Mouse (Mus musculus) MEL (cell line): ENCODE measurements at regions not wholly inside any gene's neighbourhood (a gene's known extent, or its start where the extent isn't known, plus 50 kb on each side); places are given as distances from the start of the nearest gene placed in this dataset.

ENCODE experiments used
- BHLHE40 ChIP-seq: IDR thresholded peaks from 2 replicates; pipeline ENCODE4 v1.6.1; 2012; ENCODE audit warnings: low read depth, mild to moderate bottlenecking, inconsistent platforms, low read length, improper control_type of control experiment, borderline replicate concordance
- CTCF ChIP-seq, 3 experiments: IDR thresholded peaks in 2 of 3; conservative IDR thresholded peaks in 1 of 3; 2 replicates each; pipeline ENCODE4 v1.5.1; 2011 to 2012; ENCODE audit warnings: low read length in 3 of 3, low read depth in 2 of 3, mild to moderate bottlenecking in 2 of 3, improper control_type of control experiment in 1 of 3, inconsistent platforms in 1 of 3, mixed read lengths in 1 of 3, moderate library complexity in 1 of 3; ENCODE audit not compliant: control insufficient read depth in 1 of 3, insufficient read depth in 1 of 3, poor library complexity in 1 of 3, severe bottlenecking in 1 of 3
- E2F4 ChIP-seq: IDR thresholded peaks from 2 replicates; pipeline ENCODE4 v1.6.1; 2011; ENCODE audit warnings: low read depth, low read length, improper control_type of control experiment, borderline replicate concordance
- EP300 ChIP-seq, 2 experiments: IDR thresholded peaks; 2 replicates each; pipeline ENCODE4 v1.6.1; 2011; ENCODE audit warnings: improper control_type of control experiment in 2 of 2, low read length in 2 of 2, low read depth in 1 of 2, mild to moderate bottlenecking in 1 of 2
- MAX ChIP-seq: IDR thresholded peaks from 2 replicates; pipeline ENCODE4 v1.6.1; 2011; ENCODE audit warnings: low read length, improper control_type of control experiment
- POLR2A ChIP-seq, 2 experiments: IDR thresholded peaks; 2 replicates each; pipeline ENCODE4 v1.6.1; 2011 to 2012; ENCODE audit warnings: low read length in 2 of 2, mild to moderate bottlenecking in 2 of 2, control low read depth in 1 of 2, improper control_type of control experiment in 1 of 2, low read depth in 1 of 2, moderate library complexity in 1 of 2; ENCODE audit not compliant: control insufficient read depth in 1 of 2, insufficient read depth in 1 of 2, poor library complexity in 1 of 2
- POLR2AphosphoS5 ChIP-seq: IDR thresholded peaks from 2 replicates; pipeline ENCODE4 v1.6.1; 2012; ENCODE audit warnings: low read depth, borderline replicate concordance, mild to moderate bottlenecking, inconsistent platforms, low read length, moderate library complexity, mixed read lengths
- ZC3H11A ChIP-seq: IDR thresholded peaks from 2 replicates; pipeline ENCODE4 v1.6.1; 2012; ENCODE audit warnings: low read depth, mild to moderate bottlenecking, inconsistent platforms, low read length, improper control_type of control experiment
- ZKSCAN1 ChIP-seq: IDR thresholded peaks from 2 replicates; pipeline ENCODE4 v1.6.1; 2012; ENCODE audit warnings: low read depth, mild to moderate bottlenecking, inconsistent platforms, low read length, improper control_type of control experiment, moderate library complexity

- TF ChIP-seq POLR2A (IDR thresholded peaks at IDR 0.05; ENCODE audit: control insufficient read depth in 1 of 2, insufficient read depth in 1 of 2, low read depth in 1 of 2, low read length in 2 of 2, poor library complexity in 1 of 2) (no peak), ZKSCAN1 (no peak), CTCF (IDR thresholded peaks at IDR 0.05 in 2 of 3, conservative IDR thresholded peaks at IDR 0.05 in 1 of 3; ENCODE audit: control insufficient read depth in 1 of 3, insufficient read depth in 1 of 3, low read depth in 2 of 3, low read length in 3 of 3, poor library complexity in 1 of 3, severe bottlenecking in 1 of 3) (no peak), ZC3H11A (no peak), BHLHE40 (no peak), POLR2AphosphoS5 (no peak), MAX (no peak), EP300 (IDR thresholded peaks at IDR 0.05; ENCODE audit: low read depth in 1 of 2, low read length in 2 of 2) (no peak), E2F4 (no peak)
Observed at GRCm38 (mm10) chr1:119256769-119257168, 165.3 kb downstream of the Inhbb start.
